Mouse (Mus musculus) midbrain, embryonic 13.5 days (tissue): ENCODE measurements around the gene Frs2. TPM values are rescaled to one million over a fixed set of nuclear protein-coding genes. Genes with fewer than 3 reads are reported as not detected.
"Not testable (repeated sequence)": the region's sequence is repeated elsewhere in the genome, so short reads cannot be mapped to it uniquely, and the experiment has no call there.

Source experiments
- ATAC-seq: fragments of 200-750 bp; cut with Nextera tagmentation; 2 replicates; pipeline ENCODE4 v1.8.0; 2017; ENCODE audit warnings: mild to moderate bottlenecking, moderate TSS enrichment, moderate library complexity
- H3K27ac ChIP-seq: fragments of 300-500 bp; sonication (generic); 2 replicates; pipeline ENCODE4 v1.5.1; 2015; ENCODE audit warnings: inconsistent platforms, mild to moderate bottlenecking, moderate library complexity
- H3K27me3 ChIP-seq: fragments of 300-500 bp; sonication (generic); 2 replicates; pipeline ENCODE4 v1.6.1; 2015; ENCODE audit warnings: mild to moderate bottlenecking, inconsistent platforms
- H3K36me3 ChIP-seq: fragments of 300-500 bp; sonication (generic); 2 replicates; pipeline ENCODE4 v1.6.1; 2015; ENCODE audit warnings: mild to moderate bottlenecking, inconsistent platforms
- H3K4me1 ChIP-seq: fragments of 300-500 bp; sonication (generic); replicated peaks from 2 replicates; pipeline ENCODE4 v1.6.1; 2015; ENCODE audit warnings: inconsistent platforms
- H3K4me2 ChIP-seq: fragments of 300-500 bp; sonication (generic); replicated peaks from 2 replicates; pipeline ENCODE4 v1.6.1; 2015; ENCODE audit warnings: moderate library complexity, mild to moderate bottlenecking, inconsistent platforms
- H3K4me3 ChIP-seq: fragments of 300-500 bp; sonication (generic); replicated peaks from 2 replicates; pipeline ENCODE4 v1.5.1; 2015; ENCODE audit warnings: mild to moderate bottlenecking, inconsistent platforms
- H3K9ac ChIP-seq: fragments of 300-500 bp; sonication (generic); replicated peaks from 2 replicates; pipeline ENCODE4 v1.6.1; 2015; ENCODE audit warnings: mild to moderate bottlenecking, inconsistent platforms
- H3K9me3 ChIP-seq: fragments of 300-500 bp; sonication (generic); 2 replicates; pipeline ENCODE4 v1.6.1; 2016; ENCODE audit warnings: mild to moderate bottlenecking, inconsistent platforms
- WGBS: fragments of 180-500 bp; shearing (Covaris S2); methylation state at CpG from one replicate; pipeline ENCODE4 v1.1.7; 2015; 5-methylcytosine and 5-hydroxymethylcytosine counted together
- polyA plus RNA-seq: library from polyadenylated mRNA; unstranded; fragments of >200 nt; fragmentation: Nextera tagmentation; extraction: Ambion mirVana; gene quantifications from 2 replicates; pipeline ENCODE4 v1.2.1, GENCODE M21; 2015

Gene Frs2
- polyA plus RNA-seq, 1 experiment from 2014 or later = 19.0 TPM

GRCm38 (mm10) chr10:117063254-117064021, 84.9 kb downstream of the Frs2 start, which contains the start of gene Cct2:
Cct2 (minus strand) TSS chr10:117063814.
- Histone ChIP-seq H3K4me3 (peak within 1 kb of the TSS; percentile 95), H3K27me3 (no peaks in the 10 kb centered on the region), H3K27ac (peak within 1 kb of the TSS; percentile 85), H3K4me2 (peak within 1 kb of the TSS; percentile 92), H3K4me1 (peaks cover 20% of the 10 kb centered on the region), H3K9ac (peak within 1 kb of the TSS; percentile 82), H3K36me3 (peaks cover 34% of the 10 kb centered on the region), H3K9me3 (no peaks in the 10 kb centered on the region)
- peak; percentile 93 for ATAC-seq
- WGBS = under 1% methylated on average over 68 of the region's 68 CpGs

DNA sequence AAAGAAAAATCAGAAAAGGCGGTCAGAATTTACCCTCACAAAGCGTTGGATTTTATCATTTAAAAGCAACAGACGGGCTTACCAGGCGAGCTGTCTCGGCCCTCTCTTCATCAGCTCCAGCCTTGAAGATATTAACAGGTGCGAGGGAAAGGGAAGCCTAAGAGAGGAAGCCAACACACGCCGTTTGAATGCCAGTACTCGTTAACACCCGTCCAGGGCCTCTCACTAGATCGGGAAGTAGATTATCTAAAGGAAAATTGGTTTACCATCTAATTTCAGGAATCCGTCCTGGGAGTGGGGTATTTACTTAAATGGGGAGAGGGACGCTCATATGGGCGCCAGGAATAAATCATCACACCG, 85.5 kb downstream of the Frs2 start:
- Histone ChIP-seq H3K9ac (peak overlapping the region; percentile 82), H3K9me3 (no peaks in the 10 kb centered on the region), H3K36me3 (peaks cover 39% of the 10 kb centered on the region), H3K4me3 (peak overlapping the region; percentile 95), H3K27ac (peak overlapping the region; percentile 82), H3K27me3 (no peaks in the 10 kb centered on the region), H3K4me1 (peaks cover 20% of the 10 kb centered on the region), H3K4me2 (peak overlapping the region; percentile 92)
- peak; percentile 0; the same call in 1 of the 2 replicates for ATAC-seq
- 3% methylated on average over 15 of the region's 15 CpGs for WGBS

- Histone ChIP-seq H3K4me1 (peaks cover 13% of the 10 kb centered on the region), H3K9me3 (no peaks in the 10 kb centered on the region), H3K4me3 (no peak overlapping the region), H3K27ac (no peak overlapping the region), H3K27me3 (no peaks in the 10 kb centered on the region), H3K4me2 (no peak overlapping the region), H3K9ac (no peak overlapping the region), H3K36me3 (peaks cover 97% of the 10 kb centered on the region)
- no peak for ATAC-seq
- 94% methylated on average over 4 of the region's 4 CpGs for WGBS
Measured at GRCm38 (mm10) chr10:117055668-117056067, 92.7 kb downstream of the Frs2 start.

DNA sequence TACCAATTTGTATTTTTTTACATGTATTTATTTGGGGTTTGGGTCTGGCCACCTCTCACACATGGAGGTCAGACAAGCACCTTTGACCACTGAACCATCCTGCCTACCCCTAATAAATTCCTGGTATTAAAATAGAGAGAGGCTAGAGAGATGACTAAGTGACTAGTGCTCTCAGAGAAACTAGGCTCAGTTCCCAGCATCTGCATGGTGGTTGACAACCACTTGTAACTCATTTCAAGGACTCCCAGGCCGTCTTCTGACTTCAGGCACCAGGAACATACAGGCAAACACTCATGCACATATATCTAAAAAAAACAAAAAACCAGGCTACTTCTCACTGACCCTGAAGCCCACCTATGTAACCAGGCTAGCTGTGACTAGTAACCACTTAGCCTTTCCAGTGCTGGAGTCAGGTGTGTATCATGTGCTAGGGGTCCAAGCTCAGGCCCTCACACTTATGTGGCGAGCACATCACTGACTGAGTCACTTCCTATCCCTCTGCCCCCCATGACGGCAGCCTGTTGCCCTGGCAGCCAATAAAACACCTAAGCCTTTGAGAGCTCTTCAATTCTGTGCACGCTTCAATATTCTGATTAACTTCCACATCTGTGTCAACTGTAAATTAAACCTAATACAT, 98.3 kb downstream of the Frs2 start:
- Histone ChIP-seq H3K27ac (no peak overlapping the region), H3K9ac (no peak overlapping the region), H3K9me3 (no peaks in the 10 kb centered on the region), H3K4me1 (peaks cover 12% of the 10 kb centered on the region), H3K4me2 (no peak overlapping the region), H3K27me3 (no peaks in the 10 kb centered on the region), H3K4me3 (no peak overlapping the region), H3K36me3 (peaks cover 65% of the 10 kb centered on the region)
- ATAC-seq = no peak
- 80% methylated on average over 4 of the region's 4 CpGs for WGBS

DNA sequence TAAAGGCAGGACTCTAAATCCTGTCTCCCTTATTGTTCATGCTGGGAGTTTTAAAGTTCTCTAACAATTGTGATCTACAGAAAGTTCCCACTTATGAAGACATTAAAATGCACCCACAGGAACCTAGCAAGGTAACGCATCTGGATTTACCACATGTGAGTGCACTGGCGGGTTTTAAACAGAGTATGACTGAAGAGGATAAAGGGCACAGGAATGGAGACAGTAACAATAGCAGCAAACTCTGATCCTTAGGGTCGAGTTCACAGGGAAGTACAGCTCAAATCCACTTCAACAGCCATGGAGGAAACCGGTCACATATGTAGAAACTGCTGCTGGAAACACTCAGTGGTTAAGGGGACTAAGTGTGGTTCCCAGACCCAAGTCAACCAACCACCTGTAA, 99.1 kb downstream of the Frs2 start:
- WGBS = 78% methylated on average over 4 of the region's 4 CpGs
- H3K4me2 ChIP-seq = no peak overlapping the region
- peaks cover 12% of the 10 kb centered on the region for H3K4me1 ChIP-seq
- no peak for ATAC-seq
- no peak overlapping the region for H3K27ac ChIP-seq
- H3K36me3 ChIP-seq = peaks cover 57% of the 10 kb centered on the region
- H3K4me3 ChIP-seq = no peak overlapping the region
- no peaks in the 10 kb centered on the region for H3K9me3 ChIP-seq
- H3K9ac ChIP-seq = no peak overlapping the region
- H3K27me3 ChIP-seq = no peaks in the 10 kb centered on the region

DNA sequence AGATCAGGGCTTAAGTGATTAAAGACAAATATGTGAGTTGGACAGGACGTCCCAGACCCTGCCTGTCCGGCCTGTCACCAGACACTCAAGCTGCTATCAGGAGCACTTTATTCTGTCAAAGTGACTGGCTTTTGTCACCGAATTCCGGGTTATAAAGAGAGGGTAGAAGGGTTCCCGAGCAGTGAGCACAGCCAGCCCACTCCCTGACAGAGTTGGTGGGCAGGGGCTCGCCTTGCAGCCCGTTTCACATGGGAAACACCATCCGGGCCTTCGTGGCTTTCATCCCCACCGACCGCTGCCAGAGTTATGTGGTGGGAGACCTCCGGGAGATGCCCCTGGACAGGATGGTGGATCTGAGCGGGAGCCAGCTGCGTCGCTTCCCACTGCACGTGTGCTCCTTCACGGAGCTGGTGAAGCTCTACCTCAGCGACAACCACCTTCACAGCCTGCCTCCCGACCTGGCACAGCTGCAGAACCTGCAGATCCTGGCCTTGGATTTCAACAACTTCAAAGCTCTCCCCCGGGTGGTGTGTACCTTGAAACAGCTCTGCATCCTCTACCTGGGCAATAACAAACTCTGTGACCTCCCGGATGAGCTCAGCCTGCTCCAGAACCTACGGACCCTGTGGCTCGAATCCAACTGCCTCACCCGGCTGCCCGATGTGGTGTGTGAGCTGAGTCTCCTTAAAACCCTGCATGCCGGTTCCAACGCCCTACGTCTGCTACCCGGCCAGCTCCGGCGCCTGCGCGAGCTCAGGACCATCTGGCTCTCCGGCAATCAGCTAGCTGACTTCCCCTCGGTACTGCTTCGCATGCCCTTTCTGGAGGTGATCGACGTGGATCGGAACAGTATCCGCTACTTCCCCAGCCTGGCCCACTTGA, 102.9 kb downstream of the Frs2 start, which contains the start of gene Lrrc10:
Lrrc10 (plus strand) TSS at position 167 of the 882 bp plus-strand sequence.
- Histone ChIP-seq H3K9me3 (no peaks in the 10 kb centered on the region), H3K4me1 (peaks cover 12% of the 10 kb centered on the region), H3K4me2 (peak within 1 kb of the TSS; percentile 31), H3K9ac (0 out of 2 replicates have a peak within 1 kb of the TSS, but pooled peaks have one; percentile 21), H3K27ac (no peak within 1 kb of the TSS), H3K4me3 (no peak within 1 kb of the TSS), H3K36me3 (peaks cover 20% of the 10 kb centered on the region), H3K27me3 (no peaks in the 10 kb centered on the region)
- 50% methylated on average over 40 of the region's 40 CpGs for WGBS
- 0 out of 2 replicates have a peak, but pooled peaks have one; percentile 24 for ATAC-seq

GRCm38 (mm10) chr10:117043497-117044166, 104.7 kb downstream of the Frs2 start:
- H3K9me3 ChIP-seq, ATAC-seq, H3K27me3 ChIP-seq, H3K36me3 ChIP-seq, H3K9ac ChIP-seq, H3K4me3 ChIP-seq, H3K27ac ChIP-seq, H3K4me2 ChIP-seq: not testable (repeated sequence)
- WGBS = 58% methylated on average over 13 of the region's 16 CpGs
- H3K4me1 ChIP-seq = peaks cover 12% of the 10 kb centered on the region

DNA sequence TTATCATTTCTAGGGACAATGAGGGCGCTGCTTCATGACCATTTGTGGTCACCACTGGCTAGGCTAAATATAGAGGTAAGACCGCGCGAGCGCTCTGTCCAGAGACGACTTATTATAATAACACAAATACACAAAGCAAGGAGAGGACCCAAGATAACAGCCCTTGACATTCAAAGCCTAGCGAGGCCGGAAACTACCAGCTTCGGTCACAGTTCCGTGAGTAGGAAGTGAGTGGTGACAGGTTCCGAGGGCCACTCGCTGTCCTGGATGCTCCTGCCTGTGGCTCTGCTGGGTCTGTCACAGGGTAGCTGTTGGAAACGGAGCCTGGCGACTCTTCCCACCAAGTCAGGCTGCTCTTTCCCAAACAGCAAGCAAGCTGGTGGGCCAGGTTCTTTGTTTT, 106.0 kb downstream of the Frs2 start:
- H3K36me3 ChIP-seq = no peaks in the 10 kb centered on the region
- no peak overlapping the region for H3K27ac ChIP-seq
- no peak for ATAC-seq
- H3K4me2 ChIP-seq = no peak overlapping the region
- WGBS = 89% methylated on average over 14 of the region's 14 CpGs
- H3K27me3 ChIP-seq = no peaks in the 10 kb centered on the region
- H3K4me3 ChIP-seq = no peak overlapping the region
- H3K9ac ChIP-seq = no peak overlapping the region
- H3K4me1 ChIP-seq = peaks cover 12% of the 10 kb centered on the region
- H3K9me3 ChIP-seq = no peaks in the 10 kb centered on the region

DNA sequence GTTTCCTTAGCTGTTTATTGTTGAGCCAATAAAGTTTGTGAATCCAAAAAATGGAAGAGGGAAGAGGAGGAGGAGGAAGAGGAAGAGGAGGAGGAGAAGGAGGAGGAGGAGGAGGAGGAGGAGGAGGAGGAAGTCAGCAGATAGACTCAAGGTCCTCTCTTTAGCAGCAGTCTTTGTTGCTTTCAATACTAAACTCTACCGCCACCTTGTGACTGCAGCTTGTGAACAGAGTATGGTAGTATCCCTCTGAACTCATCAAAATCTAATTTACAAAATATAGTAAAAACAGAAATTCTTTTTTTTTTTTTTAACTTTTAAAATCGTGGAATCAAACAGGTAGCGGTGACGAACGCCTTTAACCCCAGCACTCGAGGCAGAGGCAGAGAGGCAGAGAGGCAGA, 108.0 kb downstream of the Frs2 start:
- H3K4me1 ChIP-seq = peaks cover 3% of the 10 kb centered on the region
- no peaks in the 10 kb centered on the region for H3K36me3 ChIP-seq
- no peak overlapping the region for H3K4me2 ChIP-seq
- 77% methylated on average over 6 of the region's 6 CpGs for WGBS
- no peak overlapping the region for H3K4me3 ChIP-seq
- no peak overlapping the region for H3K27ac ChIP-seq
- H3K9ac ChIP-seq = no peak overlapping the region
- ATAC-seq = no peak
- no peaks in the 10 kb centered on the region for H3K9me3 ChIP-seq
- no peaks in the 10 kb centered on the region for H3K27me3 ChIP-seq

GRCm38 (mm10) chr10:117033785-117034184, 114.5 kb downstream of the Frs2 start:
- Histone ChIP-seq H3K4me1 (no peaks in the 10 kb centered on the region), H3K27ac (no peak overlapping the region), H3K9ac (no peak overlapping the region), H3K4me3 (no peak overlapping the region), H3K4me2 (no peak overlapping the region), H3K27me3 (no peaks in the 10 kb centered on the region), H3K9me3 (no peaks in the 10 kb centered on the region), H3K36me3 (no peaks in the 10 kb centered on the region)
- 31% methylated on average over 8 of the region's 8 CpGs for WGBS
- no peak for ATAC-seq

DNA sequence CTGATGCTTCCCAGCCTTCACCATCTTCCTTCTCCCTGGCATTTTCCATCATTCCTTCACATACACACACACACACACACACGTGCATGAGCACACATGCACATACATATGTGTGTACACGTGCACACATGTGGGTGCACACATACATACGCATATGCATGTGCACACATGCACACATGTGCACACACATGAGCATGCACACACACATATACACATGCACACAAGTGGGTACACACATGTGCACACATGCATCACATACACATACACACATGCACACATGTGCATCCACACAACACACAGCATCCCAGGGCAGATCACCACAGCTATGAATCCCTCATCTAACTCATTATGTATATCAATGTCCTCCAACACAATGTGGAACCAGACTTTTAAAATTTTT, 117.2 kb downstream of the Frs2 start:
- Histone ChIP-seq H3K4me3 (no peak overlapping the region), H3K27ac (no peak overlapping the region), H3K4me1 (no peaks in the 10 kb centered on the region), H3K36me3 (no peaks in the 10 kb centered on the region), H3K9me3 (no peaks in the 10 kb centered on the region), H3K9ac (no peak overlapping the region), H3K4me2 (no peak overlapping the region), H3K27me3 (no peaks in the 10 kb centered on the region)
- ATAC-seq = no peak
- WGBS = 91% methylated on average over 3 of the region's 3 CpGs
